Mouse (Mus musculus): ENCODE measurements at regions not wholly inside any gene's neighbourhood (a gene's known extent, or its start where the extent isn't known, plus 50 kb on each side); places are given as distances from the start of the nearest gene placed in this dataset.

- TF ChIP-seq CTCF (IDR thresholded peaks at IDR 0.05; ENCODE audit: extremely low read depth, insufficient read depth, insufficient read length, insufficient replicate concordance) (no peak), POLR2A (IDR thresholded peaks at IDR 0.05; ENCODE audit: low read depth, low read length) (no peak)
Measured at GRCm38 (mm10) chr7:82957208-82957977, 90.3 kb downstream of the Mex3b start.

Measured in spleen, adult 2 months (tissue).